Mouse (Mus musculus): ENCODE results near the gene Creg2.
"Not testable (repeated sequence)": the region's sequence is repeated elsewhere in the genome, so short reads cannot be mapped to it uniquely, and the experiment has no call there.

Creg2 gene

DNA sequence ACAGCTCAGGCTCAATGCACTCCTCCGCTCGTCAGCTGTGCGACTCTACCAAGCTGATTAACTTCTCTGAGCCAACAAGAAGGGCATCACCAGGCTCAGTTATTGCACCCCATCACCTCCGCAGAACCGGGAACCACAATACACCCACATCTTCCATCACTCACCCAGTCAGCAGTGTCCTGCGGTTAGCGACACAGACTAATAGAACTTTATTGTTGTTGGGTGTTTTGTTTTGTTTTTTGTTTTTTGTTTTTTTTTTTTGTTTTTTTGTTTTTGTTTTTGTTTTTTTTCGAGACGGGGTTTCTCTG, at the start of gene Creg2:
Creg2 (minus strand) TSS at position 234 of the 308 bp plus-strand sequence.
- no peak for DNase-seq

DNA sequence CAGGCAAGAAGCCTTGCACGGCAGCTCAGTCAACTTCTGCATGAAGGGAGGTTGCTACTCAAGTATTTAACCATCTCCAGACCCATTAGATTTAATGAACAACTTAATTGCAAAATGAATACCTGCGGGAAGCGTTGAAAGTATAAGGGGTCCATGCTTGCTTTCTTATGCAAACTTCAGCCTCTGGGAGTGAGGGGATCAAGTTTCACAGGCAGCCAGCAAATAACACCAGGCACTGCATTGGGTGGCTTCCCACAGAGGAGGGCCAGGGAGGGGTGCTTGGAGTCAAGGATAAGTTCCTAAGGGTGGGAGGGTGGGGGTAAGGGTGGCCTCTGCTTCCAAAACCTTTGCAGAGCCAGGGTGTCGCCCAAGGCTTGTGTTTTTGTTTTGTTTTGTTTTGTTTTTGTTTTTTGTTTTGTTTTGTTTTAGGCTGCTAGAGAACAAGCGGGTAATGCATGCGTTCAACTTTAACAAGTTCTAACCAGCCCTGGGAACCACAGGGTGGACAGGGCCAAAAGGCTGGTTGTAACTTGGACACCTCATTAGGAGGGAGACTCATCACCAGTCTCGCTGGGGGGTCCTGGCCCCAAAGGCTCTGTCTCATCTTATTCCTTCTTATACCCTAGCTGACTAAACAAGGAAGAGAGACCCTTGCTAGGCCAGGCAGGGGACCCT, 49.5 kb upstream of the Creg2 start:
- no peak for DNase-seq

DNA sequence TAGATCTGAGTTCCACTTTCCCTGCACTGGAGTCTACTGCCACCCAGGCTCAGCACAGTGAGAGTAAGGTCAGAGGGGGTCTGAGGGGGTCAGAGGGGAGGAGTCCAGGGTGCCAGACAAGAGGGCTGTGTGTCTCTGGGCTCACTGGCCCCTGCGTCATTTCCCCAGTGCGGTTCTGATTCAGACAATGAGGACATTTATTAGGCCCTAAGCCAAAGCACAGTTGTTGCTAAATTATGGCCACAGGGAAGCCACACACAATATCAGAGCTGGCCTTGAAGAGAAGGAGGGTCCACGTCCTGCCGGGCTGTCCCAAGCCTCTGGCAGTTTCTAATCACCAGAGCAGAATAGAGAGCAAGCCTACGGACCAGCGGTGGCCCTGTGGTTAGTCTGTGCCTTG, 47.2 kb upstream of the Creg2 start:
- no peak for DNase-seq

DNA sequence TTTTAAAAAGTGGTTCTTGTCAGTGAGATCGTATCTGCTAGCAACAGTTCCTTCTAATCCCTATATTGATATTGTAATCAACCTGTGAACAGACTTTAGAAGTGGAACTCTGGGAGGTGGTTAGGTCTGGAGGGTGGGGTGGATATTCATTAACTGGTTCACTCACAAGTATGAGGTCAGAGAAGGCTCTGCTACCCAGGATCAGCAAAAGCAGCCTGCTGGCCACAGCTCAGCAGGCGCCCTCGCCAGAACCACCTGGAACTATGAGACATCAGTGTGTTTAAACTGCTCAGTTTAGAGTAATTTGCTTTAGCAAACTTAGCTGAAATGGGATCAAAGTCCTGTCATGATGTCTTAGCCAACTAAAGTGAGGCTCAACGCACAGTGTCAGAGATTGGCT, 43.9 kb upstream of the Creg2 start:
- no peak for DNase-seq

DNA sequence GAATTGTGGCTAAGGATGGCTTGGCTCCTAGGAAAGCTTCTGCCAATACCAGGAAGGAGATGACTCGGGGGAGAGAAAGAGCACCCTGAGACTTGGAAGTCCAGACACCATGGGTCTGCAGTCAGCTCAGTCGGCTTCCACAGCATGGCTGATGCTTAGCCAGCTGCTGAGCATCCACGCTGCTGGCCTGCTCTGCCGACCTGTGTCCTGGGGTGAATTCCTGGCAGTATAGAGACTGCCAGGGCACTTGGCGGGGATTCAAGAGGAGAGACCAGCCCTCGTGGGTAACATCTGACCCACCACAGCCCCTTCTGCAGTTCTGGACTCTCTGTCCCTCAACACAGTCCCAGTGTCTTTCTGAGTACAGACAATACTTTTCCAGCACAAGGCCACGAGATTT, 43.5 kb upstream of the Creg2 start:
- DNase-seq: peak in 1 of 2 experiments; percentile 26

DNA sequence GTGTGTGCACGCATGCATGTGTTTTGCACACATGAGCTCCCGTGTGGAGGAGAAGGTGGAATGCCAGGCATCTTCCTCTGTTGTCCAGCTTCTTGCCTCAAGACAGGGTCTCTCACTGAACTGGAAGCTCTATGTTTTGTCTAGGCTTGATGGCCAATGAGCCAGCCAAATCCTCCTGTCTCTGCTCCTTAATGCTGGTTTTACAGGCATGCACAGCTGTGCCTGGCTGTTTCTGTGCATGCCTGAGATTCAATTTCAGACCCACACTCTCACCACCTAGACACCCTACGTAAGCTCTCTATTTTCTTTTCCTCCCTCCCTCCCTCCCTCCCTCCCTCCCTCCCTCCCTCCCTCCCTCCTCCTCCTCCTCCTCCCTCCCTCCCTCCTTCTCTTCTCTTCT, 40.7 kb upstream of the Creg2 start:
- no peak for DNase-seq

DNA sequence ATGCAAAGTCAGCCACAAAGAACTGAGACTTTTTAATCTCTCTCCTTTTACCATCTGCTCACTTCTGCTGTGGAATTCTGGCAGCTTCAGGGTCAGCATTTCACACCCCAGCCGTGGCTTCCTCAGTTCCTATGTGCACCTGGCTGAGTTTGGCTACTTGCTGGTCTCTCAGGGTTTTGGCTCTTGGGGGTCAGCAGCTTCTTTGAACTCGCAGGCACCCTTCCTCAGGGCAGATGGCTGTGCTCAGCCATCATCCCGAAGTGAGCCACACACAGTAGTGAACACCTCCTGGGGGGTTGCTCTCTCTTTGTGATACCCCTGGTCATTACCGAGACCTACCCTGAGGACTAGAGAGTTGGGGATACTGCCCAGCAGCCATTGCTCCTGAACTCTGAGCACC, 39.8 kb upstream of the Creg2 start:
- DNase-seq: no peak

DNA sequence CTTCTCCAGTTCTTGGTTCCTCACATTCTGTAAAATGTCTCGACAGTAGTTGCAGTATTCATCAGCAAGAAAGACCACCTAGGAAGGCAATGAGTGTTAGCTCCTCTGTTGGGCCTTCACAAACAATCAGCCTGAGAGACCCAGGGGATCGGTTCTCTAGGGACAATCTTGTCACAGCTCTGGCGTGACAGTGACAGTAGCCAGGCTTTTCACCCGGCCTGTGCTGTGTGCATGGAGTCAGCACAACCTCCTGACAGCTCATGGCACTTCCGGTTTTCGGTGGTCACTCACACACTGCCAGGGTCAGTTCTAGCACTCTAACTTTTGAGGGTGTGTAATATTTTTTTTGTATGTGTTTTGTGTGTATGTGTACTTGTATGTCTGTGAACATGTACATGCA, 37.3 kb upstream of the Creg2 start:
- no peak for DNase-seq

DNA sequence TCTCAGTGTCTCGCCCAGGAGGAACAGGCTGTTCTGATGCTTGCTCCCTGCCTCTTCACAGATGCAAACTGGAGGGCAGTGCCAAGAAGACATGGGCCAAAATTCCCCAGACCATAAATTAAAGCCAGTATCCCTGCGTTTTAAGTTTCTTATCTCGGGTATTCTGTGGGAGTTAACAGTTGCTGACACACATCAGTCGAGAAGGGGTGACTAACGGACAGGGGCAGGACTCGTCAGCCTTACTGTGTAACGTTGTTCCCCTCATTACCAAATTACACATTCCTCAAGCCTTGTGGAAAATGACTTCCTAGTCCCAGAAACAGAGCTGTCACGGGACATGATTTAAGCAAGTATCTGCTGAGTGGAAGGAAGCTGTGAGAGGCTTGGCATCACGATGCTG, 36.0 kb upstream of the Creg2 start:
- no peak for DNase-seq

DNA sequence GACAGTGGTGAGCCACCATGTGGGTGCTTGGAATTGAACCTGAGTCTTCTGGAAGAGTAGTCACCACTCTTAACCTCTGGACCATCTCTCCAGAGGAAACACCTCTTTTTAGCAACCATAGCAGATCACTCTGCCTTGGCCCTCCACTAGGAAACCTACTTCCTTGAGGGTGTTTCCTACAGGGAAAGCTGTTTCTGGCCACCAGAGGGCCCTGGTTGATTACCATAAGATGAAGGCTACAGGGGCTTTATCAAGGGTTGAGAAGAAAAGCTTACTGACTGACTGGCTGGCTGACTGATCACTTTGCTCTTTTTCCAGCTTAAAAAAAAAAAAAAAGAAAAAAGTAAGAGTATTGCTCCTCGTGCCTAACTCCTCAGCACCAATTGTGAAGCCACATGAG, 34.6 kb upstream of the Creg2 start:
- peak; percentile 84 to 89 for DNase-seq

DNA sequence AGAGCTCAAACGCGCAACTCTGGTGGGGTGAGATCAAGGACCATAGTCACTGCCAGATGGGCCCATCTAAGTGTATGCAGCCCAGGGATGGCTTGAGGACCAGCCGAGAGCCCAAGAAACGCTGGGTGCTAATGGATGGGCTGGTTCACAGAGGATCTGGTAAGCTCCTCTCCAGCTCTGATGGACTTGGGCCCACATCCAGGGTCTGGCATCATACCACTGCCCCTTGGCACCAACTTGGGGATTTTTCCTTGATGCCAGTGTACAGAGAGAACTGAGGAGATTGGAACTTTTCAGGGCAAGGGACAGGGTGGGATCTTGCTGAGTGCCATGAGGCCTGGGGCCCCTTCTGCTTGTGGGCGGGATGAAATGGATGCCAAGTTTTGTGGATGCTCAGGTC, 30.4 kb upstream of the Creg2 start:
- peak; percentile 52 to 54 for DNase-seq

DNA sequence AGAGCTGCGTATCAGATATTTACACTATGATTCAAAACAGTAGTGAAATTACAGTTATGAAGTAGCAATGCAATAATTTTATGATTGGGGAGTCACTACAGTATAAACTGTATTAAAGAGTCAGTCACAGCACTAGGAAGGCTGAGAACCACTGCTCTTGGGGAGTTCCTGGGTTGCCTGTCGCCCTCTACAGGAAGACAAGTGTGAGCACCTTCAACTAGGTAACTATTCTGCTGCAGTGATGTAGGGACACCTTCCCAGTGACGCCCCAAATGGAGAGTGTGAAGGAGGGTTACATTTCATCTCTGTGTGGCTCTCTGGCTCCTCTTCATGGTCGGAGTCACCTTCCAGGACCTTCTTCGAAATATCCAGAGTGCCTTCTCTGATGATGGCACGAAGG, 29.3 kb upstream of the Creg2 start:
- no peak for DNase-seq

DNA sequence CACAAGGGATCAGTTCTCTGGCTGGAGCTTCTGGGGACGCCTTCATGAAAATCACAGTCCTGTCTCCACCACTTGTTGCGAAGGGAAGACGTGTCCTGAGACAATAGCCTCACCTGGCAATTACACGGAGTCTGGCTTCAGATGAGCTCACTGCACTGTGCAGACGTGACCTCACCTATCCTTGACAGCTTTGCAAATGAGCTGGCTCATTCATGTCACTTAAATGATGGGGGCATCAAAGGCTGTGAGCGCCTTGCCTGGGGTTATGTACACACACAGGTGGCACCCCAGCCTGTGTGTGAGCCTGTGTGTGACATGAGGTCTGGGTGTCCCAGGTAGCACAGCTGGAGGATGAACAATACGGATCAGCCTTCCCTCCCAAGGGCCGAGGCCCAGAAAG, 27.6 kb upstream of the Creg2 start:
- DNase-seq: no peak

DNA sequence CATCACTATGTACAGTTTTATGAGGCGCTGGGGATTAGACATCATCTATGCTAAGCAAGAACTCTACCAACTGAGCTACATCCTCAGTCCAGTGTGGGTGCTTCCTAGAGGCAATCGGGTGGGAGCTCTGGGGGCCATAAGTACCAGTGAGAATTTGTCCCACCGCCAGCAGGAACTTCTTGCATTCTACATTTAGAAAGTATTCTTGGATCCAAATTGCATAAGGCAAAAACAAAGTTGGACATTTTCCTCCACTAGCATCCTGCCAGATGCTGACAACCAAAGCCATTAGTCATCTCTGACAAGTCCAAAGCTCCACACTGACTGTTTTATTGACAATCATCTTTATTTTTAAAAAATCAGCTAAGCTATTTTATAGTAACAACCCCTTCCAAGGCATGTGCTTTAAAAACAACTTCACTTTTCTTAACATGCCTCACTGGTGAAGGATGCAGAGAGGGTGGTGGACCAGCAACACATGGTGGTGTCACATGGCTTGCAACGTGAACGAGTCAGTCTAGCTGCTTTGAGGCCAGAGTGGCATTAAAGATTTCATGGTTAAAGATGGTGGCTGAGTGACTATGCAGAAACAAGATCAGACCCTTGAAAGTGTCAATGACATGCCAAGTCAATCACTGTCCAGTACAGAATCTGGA, 25.1 kb upstream of the Creg2 start:
- no peak for DNase-seq

DNA sequence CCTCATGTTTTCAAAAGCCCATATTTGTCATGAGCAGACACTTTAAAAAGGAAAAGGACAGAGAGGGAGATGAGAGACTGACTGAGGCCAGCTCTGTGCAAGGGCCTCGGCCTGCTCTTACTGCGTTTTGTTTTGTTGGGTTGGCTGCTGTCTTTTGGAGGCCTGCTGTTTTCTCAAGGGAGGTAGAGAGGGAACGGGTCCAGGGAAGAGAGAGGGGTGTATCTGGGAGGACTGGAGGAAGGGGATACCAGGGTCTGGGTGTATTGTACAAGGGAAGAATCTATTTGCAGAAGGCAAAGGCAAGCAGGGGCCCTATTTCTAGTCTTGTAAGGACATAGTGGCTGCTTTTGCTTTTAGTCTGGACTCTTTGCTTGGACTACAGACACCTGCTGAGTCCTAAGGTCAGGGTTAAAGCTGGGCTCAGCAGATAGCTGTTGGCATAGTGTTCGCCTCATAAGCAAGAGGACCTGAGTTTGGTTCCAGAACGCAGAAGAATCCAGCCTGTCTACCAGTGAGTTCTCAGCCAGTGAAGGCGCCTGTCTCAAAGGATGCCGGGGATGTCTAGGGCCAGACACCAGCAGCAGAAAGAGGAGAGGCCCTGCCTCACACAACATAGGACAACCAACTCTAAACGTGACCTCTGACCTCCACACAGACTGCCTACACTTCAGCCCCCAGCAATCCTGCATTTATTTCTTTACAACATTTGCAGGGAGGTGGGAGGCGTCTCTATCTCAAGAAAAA, 21.3 kb upstream of the Creg2 start:
- DNase-seq: no peak

DNA sequence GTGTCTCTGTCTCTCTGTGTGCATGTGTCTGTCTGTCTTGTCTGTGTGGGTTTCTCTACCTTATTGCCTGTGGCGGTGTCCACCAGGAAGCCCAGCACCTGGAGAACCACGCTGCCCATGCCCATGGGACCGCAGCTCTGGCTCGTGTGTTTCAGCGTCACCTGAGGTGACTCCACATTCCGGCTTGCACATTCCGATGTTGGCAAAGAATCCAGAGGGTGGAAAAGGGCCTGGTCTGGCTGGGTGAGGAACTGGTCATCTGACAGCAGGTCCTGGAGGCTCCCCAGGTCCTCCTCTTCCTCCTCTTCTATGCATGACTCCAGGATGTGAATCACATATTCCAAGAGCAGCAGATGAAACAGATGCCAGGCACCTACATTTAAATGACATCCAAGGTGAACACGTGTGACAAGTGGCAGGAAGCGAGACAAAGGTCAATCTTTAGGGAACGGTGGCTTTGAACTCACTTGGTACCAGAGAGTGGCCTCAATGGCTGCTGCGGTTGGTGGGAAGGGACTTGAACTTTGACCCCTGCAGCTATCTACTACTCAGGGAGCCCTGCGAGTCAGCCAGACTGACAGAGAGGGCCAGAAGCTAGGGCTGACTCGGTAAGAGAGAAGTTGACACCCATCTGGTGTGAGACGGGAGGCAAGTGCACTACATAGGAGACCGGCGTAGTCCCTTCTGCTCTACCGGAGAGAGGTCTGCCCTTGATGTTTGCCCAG, 19.1 kb upstream of the Creg2 start:
- DNase-seq: no peak

DNA sequence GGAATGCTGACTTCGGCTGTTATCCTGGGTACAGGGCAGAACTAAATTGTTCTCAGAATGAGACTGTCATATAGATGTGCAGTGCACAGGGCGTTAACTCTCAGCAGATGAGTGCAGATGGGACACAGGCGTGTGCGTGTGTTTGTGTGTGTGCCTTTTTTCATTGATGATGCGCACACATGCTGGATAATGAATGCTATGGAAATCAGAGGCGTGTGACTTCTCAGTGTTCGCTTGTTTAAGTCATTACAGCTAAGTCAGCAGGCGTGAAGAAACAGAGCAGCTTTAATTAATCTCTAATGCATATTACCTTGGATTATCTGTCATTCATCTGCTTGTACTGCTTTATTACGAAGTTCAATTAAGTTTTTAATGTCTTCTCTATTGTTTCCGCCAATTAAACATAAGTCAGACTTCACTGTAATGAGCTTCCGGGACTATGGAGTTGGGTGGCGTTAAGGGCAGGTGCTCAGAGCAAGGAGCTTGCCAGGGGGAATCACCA, 15.5 kb upstream of the Creg2 start:
- no peak for DNase-seq

DNA sequence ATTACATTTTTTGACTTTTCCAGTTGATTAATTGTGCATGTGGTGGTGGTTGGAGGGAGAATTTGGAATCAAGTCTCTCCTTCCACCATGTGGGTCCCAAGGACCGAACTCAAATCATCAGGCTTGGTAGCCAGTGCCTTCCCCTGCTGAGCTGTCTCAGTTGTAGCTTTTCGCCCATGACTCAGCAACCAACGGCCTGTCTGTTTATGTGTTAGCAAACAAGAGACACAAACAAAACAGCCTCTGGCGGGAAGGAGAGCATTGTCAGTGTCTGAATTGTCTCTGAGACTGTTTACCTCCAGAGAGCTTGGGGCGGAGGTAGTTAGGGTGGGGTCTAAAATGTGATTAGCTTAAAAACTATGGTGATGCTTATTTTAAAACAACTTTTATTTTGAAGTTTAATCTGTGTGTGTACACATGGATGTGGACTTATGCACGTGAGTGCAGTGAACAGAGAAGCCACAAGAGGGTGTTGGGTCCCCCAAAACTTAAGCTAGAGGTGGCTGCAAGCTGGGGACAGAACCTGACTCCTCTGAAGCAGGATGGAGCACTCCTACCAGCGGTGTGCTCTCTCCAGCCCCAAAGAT, 12.9 kb upstream of the Creg2 start:
- DNase-seq: no peak

DNA sequence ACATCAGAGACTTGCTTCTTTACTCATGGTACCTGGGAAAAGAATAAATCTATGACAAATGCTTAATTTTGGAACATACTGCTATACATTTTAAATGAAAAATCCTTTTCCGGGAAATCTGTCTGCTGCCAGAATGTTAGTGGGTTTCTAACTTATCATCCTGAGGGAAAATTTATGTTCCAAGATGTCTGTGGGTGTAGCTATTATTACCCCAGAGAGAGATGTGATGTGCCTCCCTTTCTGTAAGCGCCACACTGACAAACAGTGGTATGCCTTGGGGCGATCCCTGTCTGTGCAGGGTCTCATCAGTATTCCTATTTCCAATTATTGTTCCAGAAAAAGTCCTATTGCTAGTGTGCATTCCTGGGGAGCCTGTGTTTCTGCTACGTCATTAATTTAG, 11.8 kb upstream of the Creg2 start:
- no peak for DNase-seq

DNA sequence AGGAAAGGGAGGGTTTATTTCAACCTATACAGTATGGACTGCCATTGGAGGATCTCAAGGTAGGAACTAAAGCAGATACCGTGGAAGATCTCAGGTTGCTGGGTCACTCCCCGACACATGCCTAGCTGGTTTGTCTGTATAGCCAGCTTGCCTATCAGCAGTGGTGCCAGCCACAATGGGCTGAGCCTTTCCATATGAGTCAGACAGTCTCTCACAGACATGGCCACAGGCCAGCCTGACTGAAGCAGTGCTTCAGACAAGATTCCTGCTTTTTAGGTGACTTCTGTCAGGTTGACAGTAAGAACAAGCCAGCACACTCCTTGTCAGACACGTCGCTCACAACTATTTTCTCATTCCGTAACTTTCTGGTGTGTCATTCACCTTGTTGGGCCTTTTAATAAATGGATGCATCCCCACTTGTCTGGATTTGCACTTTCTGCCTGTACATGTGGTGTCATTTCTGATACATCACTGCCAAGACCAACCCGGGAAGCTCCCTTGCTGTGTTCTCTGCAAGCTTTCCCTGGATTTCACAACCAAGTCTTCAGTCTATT, 5.8 kb upstream of the Creg2 start:
- no peak for DNase-seq

DNA sequence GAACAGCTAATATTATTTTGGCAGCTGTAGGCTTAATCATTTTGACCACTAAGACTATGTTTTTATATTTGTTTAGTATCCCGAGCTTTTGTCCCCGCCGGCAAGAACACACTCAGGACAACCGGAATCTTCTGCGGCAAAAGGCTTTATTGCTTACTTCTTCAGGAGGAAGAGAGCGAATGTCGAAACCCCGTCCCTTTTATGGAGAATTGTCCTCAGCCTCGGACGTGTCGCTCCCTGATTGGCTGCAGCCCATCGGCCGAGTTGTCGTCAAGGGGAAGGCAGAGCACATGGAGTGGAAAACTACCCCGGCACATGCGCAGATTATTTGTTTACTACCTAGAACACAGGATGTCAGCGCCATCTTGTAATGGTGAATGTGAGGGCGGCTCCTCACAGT, 3.6 kb upstream of the Creg2 start:
- not testable (repeated sequence) for DNase-seq

DNA sequence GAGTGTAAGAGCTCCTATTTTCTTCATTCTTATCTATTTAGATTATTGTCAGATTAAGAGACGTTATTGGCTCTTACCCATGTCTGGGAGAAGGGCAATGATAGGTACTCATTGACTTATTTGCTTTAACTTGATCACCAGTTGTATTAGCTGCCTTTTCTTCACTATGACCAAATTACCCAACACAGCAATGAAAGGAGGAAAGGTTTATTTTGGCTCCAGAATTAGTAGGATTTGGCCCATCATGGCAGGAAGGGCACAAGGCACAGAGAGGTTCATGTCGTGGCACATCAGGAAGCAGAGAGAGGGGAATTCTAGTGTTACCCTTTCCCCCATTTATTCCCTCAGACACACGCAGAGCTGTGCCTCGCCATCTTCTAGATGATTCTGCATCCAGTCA, 1.8 kb upstream of the Creg2 start:
- no peak for DNase-seq

Measured in cerebellum, postnatal 14 days (tissue).